Mouse (Mus musculus) thymus, adult 2 months (tissue): ENCODE results near the gene Osbpl9. TPM values are rescaled to one million over a fixed set of nuclear protein-coding genes. Genes with fewer than 3 reads are reported as not detected.

ENCODE experiments used
- DNase-seq: peaks from one replicate; pipeline ENCODE4 v3.0.0; 2021
- H3K27ac ChIP-seq: fragments of 200-500 bp; 2 replicates; pipeline ENCODE4 v1.5.1; 2012; ENCODE audit warnings: low read length, control low read depth; ENCODE audit not compliant: control insufficient read depth, insufficient read depth
- H3K27me3 ChIP-seq: fragments of 200-500 bp; 2 replicates; pipeline ENCODE4 v1.6.1; 2012; ENCODE audit warnings: mild to moderate bottlenecking, low read length, moderate library complexity, mixed read lengths; ENCODE audit not compliant: control insufficient read depth, insufficient read depth
- H3K36me3 ChIP-seq: fragments of 200-500 bp; 2 replicates; pipeline ENCODE4 v1.6.1; 2012; ENCODE audit warnings: mild to moderate bottlenecking, low read length, moderate library complexity; ENCODE audit not compliant: control insufficient read depth, insufficient read depth
- H3K4me1 ChIP-seq: fragments of 200-500 bp; replicated peaks from 2 replicates; pipeline ENCODE4 v1.6.1; 2012; ENCODE audit warnings: low read length; ENCODE audit not compliant: control insufficient read depth, insufficient read depth
- H3K4me3 ChIP-seq: fragments of 200-500 bp; 2 replicates; pipeline ENCODE4 v1.5.1; 2012; ENCODE audit warnings: mild to moderate bottlenecking, low read length, control low read depth, moderate library complexity; ENCODE audit not compliant: control insufficient read depth, insufficient read depth
- CTCF ChIP-seq: fragments of 200-500 bp; IDR thresholded peaks from 2 replicates; pipeline ENCODE4 v1.5.1; 2012; ENCODE audit warnings: mild to moderate bottlenecking, control low read depth, low read length, moderate library complexity, borderline replicate concordance; ENCODE audit not compliant: control insufficient read depth, poor library complexity, insufficient read depth; ENCODE audit errors: extremely low read depth
- POLR2A ChIP-seq: fragments of 200-500 bp; IDR thresholded peaks from 2 replicates; pipeline ENCODE4 v1.6.1; 2012; ENCODE audit warnings: mild to moderate bottlenecking, low read length, control low read depth, moderate library complexity; ENCODE audit not compliant: control insufficient read depth, poor library complexity, insufficient read depth; ENCODE audit errors: extremely low read depth
- WGBS: fragments of 180-500 bp; shearing (Covaris S2); methylation state at CpG from one replicate; pipeline ENCODE4 v1.1.7; 2018; 5-methylcytosine and 5-hydroxymethylcytosine counted together
- polyA plus RNA-seq: library from polyadenylated mRNA; depleted of rRNA; stranded (reverse); fragments of >200 nt; gene quantifications from 2 replicates; pipeline ENCODE4 v1.2.3, GENCODE M21; 2012

Osbpl9 gene
- polyA plus RNA-seq, 1 experiment: 93.2 TPM

DNA sequence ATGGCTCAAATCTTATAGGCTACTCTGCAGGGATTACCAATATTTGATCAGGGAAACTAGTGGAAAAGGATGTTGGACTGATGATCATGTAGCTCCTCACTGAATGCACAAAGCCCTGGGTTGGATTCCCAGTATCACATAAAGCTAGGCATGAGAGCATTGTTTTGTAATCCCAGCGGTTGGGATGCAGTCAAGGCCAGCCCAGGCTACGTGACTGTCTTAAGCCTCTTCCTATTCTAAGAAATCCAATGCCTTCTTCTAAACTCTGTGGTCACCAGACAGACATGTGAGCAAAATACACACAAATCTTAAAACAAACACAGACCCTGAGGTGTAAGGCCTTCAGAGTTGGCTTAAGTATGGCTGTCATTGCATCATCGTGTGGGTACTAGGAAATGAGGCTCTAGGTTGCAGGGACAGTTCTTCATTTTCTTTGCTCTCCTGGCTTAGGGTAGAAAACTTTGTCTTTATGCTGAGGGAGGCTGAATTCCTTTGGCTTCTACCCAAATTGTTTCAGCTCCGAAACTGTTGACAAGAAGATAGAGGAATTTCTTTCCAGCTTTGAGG, 142.7 kb downstream of the Osbpl9 start:
- 93% methylated on average over 4 of the region's 4 CpGs for WGBS
- no peak for DNase-seq
- no peaks in the 10 kb centered on the region for H3K27me3 ChIP-seq
- no peak for TF ChIP-seq CTCF
- TF ChIP-seq POLR2A: no peak
- peaks cover 86% of the 10 kb centered on the region for H3K36me3 ChIP-seq
- no peak overlapping the region for H3K27ac ChIP-seq
- no peaks in the 10 kb centered on the region for H3K4me1 ChIP-seq
- H3K4me3 ChIP-seq: no peak overlapping the region

GRCm38 (mm10) chr4:109057640-109058039, 144.4 kb downstream of the Osbpl9 start:
- TF ChIP-seq CTCF (no peak), POLR2A (no peak)
- Histone ChIP-seq H3K27ac (no peak overlapping the region), H3K4me1 (no peaks in the 10 kb centered on the region), H3K36me3 (peaks cover 83% of the 10 kb centered on the region), H3K4me3 (no peak overlapping the region), H3K27me3 (no peaks in the 10 kb centered on the region)
- 95% methylated on average over 8 of the region's 8 CpGs for WGBS
- DNase-seq: no peak

DNA sequence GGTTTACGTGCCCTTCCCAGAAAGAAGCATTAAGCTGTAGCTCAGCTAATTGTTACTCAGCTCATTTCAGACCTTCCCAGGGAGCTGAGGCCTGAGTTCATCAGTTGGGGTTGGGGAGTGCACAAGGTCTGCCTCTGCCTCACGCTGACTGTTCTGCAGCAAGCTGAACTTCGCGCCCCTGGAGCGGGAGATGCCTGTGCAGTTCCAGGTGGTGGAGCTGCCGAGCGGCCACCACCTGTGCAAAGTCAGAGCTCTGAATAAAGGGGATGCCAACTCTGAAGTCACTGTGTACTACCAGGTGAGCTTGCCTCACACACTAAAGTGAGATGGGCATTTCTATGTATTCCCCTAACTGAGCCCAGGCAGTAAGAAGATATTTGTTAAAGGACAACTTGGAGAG, 145.7 kb downstream of the Osbpl9 start:
- H3K4me1 ChIP-seq: no peaks in the 10 kb centered on the region
- TF ChIP-seq CTCF (no peak), POLR2A (no peak)
- H3K4me3 ChIP-seq: no peak overlapping the region
- no peaks in the 10 kb centered on the region for H3K27me3 ChIP-seq
- WGBS: 95% methylated on average over 7 of the region's 7 CpGs
- DNase-seq: no peak
- peaks cover 74% of the 10 kb centered on the region for H3K36me3 ChIP-seq
- H3K27ac ChIP-seq: no peak overlapping the region

DNA sequence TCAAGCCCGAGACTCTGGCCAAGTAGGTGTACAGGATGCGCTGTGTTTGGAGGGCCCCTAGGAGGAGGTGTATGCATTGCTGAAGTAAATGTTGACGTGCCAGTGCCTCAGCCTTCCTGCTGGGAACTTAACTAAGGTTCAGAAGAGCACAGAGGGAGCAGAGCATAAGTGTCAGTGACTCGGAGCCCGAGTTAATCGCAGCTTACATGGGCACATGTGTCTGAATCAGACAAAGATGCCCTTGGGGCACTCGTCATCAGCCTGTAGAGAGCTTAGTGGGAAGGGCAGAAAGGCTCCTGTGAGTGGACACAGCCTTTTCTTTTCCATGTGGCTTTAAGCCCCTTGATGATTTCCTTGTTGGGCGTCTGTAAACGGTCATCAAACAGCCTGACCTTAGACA, 148.1 kb downstream of the Osbpl9 start:
- H3K4me1 ChIP-seq: no peaks in the 10 kb centered on the region
- H3K27me3 ChIP-seq: no peaks in the 10 kb centered on the region
- 97% methylated on average over 9 of the region's 9 CpGs for WGBS
- DNase-seq: no peak
- H3K4me3 ChIP-seq: no peak overlapping the region
- TF ChIP-seq CTCF (no peak), POLR2A (no peak)
- H3K36me3 ChIP-seq: peaks cover 74% of the 10 kb centered on the region
- H3K27ac ChIP-seq: no peak overlapping the region

GRCm38 (mm10) chr4:109052282-109052681, 149.8 kb downstream of the Osbpl9 start:
- TF ChIP-seq CTCF (no peak), POLR2A (no peak)
- Histone ChIP-seq H3K4me1 (no peaks in the 10 kb centered on the region), H3K27ac (no peak overlapping the region), H3K27me3 (no peaks in the 10 kb centered on the region), H3K4me3 (no peak overlapping the region), H3K36me3 (peaks cover 80% of the 10 kb centered on the region)
- WGBS: 100% methylated on average over 1 of the region's 1 CpGs
- DNase-seq: no peak

DNA sequence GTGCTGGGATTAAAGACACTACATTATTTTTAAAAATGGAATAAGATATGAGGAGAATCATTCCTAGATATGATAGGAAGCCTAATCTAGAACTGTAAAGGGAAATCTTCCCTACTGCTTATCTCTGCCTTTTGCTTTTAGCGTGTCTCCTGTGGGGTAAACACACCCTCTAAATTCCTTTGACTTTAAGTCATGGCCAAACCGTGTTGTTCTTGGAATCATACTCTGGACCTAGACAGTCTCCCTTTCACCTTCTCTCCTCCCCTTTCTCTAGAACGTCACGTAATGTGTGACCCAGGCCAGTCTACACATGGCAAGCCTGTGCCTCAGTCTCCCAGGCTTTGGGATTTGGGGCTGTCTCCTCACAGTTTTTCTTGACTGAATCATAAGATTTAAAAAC, 153.8 kb downstream of the Osbpl9 start:
- DNase-seq: no peak
- Histone ChIP-seq H3K27me3 (no peaks in the 10 kb centered on the region), H3K4me3 (no peak overlapping the region), H3K36me3 (peaks cover 83% of the 10 kb centered on the region), H3K4me1 (no peaks in the 10 kb centered on the region), H3K27ac (no peak overlapping the region)
- no peak for TF ChIP-seq CTCF
- TF ChIP-seq POLR2A: no peak
- WGBS: over 99% methylated on average over 4 of the region's 4 CpGs

DNA sequence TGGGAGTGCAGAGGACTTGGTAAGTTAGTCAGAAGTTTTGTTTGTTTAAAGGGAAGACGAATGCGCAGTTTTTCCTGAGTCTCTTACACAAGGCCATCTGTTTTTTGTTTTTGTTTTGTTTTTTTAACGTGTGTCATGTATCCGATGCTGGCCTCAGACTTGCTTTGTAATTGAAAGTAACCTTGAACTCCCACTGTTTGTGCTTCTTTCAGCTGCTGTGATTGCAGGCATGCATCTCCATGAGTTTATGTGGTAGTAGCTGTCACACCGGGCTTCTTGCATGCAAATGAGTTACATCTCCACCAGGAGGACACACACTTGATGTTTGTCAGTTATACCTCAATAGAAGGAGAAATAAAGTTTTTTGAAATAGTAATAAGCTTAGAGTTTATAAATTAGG, 158.3 kb downstream of the Osbpl9 start:
- no peak overlapping the region for H3K27ac ChIP-seq
- peaks cover 91% of the 10 kb centered on the region for H3K36me3 ChIP-seq
- DNase-seq: no peak
- TF ChIP-seq POLR2A: no peak
- no peak for TF ChIP-seq CTCF
- no peak overlapping the region for H3K4me3 ChIP-seq
- WGBS: 94% methylated on average over 5 of the region's 5 CpGs
- no peaks in the 10 kb centered on the region for H3K4me1 ChIP-seq
- H3K27me3 ChIP-seq: no peaks in the 10 kb centered on the region
